Mouse (Mus musculus): ENCODE data around the gene Rab40b.
A peak's percentile ranks its signal among the peaks of the same experiment; 100 is the strongest.

Rab40b gene

DNA sequence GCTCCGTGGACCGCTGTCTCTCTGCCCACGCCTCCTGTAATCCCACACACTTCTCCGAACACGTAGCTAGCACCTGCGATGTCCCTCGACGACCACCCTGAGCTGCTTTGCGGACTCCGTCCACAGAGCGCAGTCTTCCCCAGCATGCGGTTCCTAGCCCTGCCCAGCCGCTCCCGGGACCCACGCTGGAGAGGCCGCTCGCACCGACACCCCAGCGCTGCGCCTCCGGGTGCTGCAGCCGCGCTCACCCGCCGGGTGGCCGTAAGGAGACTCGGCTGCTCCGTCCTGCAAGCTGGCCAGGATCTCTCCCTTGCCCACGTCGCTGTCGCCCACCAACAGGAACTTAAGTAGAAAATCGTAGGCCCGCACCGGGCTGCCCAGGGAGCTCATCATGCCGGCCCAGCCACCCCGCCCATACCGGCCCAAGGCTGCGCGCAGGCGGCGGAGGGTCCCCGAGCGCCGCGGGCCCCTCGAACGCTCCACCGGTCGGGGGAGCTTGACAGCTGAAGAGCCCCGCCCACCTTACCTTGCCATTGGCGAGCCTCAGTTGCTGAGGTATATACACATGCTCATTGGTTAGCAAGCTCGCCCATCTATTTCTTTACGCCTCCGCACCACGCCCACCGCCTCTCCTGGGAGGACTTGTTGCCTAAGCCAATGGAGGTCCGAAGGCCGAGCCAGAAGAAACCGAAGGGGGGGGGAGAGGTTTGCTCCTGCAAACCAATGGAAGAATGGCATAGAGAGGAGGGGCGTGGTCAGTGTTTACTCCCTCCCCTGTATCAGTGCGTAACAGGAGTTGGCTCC lies at the start of gene Rab40b:
Gene Rab40b, minus strand, starts transcription at position 502 of the 804 bp plus-strand sequence.
- DNase-seq (ENCODE audit: low spot score), result peak; percentile 98

DNA sequence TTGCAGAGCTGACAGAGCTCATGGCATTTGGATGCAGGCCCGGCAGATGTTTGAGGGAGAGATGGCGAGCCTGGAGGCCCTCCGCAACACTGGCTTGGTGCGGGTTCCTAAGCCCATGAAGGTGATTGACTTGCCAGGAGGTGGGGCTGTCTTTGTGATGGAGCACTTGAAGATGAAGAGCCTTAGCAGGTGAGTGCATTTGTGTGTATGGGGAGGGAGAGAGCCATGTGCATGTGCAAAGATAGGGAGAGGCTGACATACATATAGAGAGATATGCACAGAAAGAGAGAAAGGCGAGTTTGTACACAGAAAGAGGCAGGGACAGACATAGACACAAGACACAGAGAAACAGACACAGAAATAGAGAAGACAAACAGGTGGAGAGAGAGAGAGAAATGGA lies 49.2 kb upstream of the Rab40b start:
- no peak for DNase-seq (ENCODE audit: low spot score)

DNA sequence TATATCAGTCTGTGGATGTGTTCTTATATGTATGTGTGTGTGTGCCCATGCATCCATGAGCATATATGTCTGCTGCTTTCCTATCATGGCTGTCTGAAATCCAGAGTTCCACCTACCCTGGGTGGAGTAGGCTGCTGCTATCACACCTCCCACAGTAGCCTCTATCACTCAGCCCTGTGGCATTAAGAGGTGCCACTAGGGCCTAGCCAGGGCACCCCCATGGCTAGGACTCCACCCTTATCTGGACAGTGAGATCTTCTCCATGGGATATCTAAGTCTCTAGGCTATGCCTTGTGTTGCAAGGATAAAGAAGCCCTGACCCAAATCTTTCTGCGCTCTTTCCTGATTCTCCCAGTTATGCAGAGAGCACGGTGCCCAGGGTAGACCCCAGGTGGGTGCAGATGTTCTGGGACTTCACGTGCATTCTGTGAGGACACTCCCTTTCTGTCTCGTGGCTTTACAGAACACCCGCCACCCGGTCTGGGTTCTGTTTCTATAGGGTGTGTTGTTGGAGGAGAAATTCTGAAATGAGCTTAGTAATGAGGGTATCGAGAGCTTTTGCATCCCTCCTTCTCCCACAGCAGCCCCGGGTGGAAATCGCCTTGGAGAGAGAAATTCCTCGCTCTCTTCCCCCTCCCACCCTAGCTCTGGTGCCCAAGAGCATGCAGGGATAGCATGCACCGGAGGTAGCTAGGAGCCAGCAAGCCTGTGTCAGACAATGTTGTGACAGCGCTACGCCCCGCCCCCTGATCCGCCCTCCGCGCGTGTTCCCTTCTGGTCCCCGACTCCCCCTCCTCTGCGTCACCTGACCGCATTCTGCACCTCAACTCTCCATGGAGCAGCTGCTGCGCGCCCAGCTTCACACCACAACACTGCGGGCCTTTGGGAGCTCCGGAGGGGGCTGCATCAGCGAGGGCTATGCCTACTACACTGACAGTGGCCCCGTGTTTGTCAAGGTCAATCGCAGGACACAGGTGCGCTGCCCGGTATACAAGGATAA lies 46.4 kb upstream of the Rab40b start, which contains the start of gene Fn3k:
Gene Fn3k, plus strand, starts transcription at position 758 of the 1,000 bp plus-strand sequence.
- peak; percentile 84 for DNase-seq (ENCODE audit: low spot score)

DNA sequence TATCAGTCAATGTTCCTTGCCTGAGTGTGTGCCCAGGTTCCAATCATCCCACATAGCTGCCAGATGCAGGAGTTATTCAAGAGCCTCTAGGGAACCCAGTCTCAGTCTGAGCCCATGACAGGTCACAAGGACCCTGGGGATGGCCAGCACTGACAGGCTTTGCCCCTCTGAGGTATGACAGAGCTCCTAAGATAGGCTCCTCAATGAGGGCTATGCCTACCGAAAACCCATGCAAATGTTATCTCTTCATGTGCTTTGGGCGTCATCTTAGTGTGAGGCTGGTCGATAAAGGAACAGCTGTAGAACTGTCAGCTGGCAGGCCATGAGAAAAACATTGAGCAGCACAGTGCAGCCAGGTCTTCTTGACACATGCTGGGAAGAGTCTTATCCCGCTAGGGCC lies 45.3 kb upstream of the Rab40b start:
- DNase-seq (ENCODE audit: low spot score), result no peak

DNA sequence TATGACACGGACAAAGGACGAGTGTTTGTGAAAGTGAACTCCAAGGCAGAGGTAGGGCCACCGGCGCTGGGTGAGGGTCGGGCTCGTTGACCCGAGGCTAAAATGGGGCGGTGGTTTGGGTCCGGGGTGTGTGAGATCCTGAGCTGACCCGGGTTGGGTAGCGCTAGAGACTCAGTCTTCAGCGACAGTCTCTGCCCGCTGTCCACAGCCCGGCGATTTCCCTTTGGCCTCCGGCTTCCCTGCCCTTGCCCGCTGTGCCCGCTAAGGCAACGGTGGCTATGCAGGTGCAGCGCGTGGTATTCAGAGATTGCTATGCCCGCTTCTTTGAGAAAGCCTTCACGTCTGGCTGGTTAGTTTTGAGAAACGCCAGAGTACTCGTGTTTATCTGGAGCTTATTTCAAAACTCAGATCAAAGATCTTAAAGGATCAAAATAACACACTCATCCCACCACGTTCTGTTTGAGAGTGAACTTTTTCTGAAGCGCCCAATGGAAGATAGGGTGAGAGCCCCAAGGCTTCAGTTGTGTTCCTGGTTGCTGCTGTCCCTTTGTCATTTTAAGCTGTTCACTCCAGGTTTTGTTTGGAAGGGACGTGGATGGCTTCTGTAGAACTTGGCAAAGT lies 33.6 kb upstream of the Rab40b start:
- DNase-seq (ENCODE audit: low spot score), result no peak

DNA sequence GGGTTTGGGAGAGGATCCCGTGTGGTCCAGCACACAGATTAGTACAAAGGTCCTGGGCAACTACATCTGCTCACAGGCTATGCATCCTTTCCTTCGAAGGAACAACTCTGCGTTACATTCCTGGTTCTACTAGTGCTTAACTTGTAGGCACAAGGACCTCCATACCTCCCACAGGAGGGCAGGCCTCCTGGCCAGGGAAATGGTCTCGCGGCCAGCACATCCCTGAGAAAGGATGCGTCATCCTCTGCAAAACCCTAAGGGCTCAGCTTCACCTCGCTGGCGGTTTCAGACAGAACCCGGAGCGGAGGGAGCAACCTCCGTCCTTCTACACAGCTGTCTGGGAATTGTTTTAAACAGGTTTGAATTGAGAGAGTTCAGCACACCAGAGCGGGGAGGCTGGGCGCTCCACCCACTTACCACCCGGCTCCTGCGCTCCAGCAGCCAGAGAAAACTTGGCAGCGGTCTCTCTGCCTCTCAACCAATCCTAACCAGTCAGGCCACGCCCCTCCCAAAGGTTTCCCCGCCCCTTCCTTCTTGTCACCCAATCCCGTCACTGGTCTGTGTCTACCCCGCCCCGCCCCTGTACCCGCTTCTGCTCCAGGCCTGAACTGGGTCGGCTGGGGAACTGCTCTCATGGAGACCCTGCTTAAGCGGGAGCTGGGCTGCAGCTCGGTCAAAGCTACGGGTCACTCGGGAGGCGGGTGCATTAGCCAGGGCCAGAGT lies 32.9 kb upstream of the Rab40b start, which contains the start of gene Fn3krp:
Gene Fn3krp, plus strand, starts transcription at position 572 of the 723 bp plus-strand sequence.
- peak; percentile 100 for DNase-seq (ENCODE audit: low spot score)

DNA sequence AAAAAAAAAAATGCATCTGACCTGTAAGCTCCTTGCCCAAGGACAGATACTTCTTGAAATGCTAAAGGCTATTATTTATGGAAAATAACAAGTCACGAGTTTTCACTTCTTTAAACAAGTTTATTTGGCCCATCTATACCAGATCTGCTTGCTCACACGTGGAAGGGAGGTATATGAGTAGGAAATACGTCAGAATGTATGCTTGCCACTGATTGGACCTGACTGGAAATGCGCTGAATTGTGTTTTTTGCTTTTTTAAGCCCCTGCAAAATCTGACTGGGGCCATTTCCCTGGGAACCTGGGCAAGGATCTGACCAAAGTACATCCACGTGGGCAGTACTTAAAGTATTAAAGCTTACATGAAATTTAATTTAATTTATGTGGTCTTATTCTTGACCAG lies 32.3 kb upstream of the Rab40b start:
- DNase-seq (ENCODE audit: low spot score), result no peak

DNA sequence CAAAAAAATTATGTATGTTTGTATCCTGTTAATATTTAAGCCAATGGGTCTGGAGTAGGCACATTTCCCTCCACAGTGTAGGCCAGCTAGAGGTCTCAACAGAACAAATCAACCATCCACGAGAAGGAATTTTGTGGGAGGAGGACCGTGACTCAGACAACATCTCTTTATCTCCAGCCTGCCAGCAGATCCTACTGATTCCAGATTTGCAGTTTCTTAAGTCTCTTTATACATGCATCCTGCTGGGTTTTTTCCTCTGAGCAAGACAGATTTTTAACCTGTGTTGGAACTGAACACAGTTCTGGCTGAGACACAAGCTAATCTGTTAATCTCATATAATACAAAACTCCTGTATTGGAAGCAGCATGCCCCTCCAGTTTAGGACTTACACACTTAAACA lies 30.9 kb upstream of the Rab40b start:
- DNase-seq (ENCODE audit: low spot score), result no peak

DNA sequence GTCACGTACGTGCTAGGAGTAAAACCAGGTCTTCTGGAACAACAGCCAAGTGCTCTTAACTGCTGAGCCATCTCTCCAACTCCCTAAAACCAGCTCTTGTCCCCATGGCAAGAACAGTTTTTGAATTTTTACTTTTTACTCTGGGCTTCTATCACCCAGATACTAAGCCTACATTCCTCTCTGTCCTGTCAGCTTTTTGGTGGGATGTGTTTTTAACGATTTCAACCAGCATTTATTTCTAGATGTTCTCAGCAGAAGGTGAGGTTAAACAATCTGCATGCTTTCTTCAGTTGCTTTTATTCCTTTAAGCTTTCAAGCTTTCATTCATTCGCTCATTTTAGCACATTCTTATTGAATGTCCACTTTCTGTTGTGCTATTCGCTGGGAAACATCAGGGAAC lies 29.9 kb upstream of the Rab40b start:
- no peak for DNase-seq (ENCODE audit: low spot score)

DNA sequence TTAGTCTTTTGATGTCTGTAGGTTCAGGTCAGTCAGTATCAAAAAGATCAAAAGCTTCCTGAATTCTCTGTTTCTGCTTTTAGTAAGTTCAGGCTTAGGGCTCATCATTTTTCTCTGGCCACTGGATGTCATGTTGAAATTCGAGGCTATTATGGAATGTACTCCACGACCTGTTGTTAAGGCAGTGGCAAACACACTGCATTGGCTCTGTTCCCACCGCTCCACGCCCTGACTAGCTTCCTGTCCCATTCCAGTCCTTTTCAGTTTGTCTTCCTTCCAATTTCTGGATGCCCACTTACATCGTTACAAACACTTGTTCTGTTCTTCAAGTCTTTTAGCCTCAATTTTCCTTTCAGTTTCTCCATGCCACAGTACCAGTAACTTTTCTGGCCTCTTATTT lies 27.3 kb upstream of the Rab40b start:
- DNase-seq (ENCODE audit: low spot score), result no peak

DNA sequence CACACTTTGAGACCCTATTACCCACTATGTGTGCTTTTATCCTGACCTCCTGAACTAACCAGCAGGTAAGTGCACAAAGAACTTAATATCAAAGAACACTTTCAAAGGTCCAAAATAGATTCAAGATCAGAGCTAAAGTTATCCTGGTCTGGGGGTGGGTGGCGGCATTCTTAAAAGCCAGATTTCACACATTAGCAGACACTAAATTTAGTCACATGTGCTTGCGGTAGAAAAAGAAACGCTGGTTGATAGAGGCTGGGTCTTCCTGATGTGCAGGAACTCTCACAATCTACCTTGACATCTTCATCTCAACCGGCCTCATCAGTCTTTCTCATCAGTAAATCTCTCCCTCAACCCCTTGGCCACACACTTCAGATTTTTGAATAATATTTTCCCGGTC lies 26.7 kb upstream of the Rab40b start:
- DNase-seq (ENCODE audit: low spot score), result no peak

DNA sequence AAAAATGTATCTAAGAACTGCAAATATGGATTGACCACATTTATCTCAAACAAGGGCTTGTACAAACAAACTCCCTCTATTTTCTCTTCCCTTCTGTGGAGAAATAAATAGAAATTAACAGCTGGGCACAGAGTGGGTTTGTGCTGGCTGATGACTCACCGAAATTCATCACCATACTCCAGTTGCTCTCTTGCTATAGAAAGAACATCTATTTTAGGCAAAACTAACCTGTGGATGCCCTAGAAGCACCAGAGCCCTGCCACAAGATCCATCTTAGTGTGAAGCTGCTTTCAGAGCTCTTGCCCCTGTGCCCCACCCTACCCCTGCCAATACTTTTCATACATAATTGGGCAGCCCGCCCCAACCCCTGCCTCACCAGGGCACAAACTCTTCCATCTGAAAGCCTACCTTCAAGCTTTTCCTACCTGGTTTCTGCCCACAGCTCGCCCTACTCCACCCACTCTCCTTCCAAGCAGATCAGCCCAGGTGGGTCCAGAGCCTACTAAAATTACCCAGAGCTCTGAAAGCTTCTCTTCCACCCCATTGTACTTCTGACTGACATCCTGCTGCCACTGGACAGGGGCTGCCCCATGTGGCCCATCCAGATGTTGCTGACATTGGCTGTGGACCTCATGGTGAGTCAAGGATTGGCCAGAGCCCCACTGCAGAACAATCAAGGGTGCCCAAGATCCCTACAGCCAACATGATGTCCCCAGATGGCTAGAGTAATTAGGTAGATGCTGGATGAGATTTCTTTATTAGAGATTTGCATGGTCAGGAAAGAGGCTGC lies 19.5 kb upstream of the Rab40b start:
- no peak for DNase-seq (ENCODE audit: low spot score)

DNA sequence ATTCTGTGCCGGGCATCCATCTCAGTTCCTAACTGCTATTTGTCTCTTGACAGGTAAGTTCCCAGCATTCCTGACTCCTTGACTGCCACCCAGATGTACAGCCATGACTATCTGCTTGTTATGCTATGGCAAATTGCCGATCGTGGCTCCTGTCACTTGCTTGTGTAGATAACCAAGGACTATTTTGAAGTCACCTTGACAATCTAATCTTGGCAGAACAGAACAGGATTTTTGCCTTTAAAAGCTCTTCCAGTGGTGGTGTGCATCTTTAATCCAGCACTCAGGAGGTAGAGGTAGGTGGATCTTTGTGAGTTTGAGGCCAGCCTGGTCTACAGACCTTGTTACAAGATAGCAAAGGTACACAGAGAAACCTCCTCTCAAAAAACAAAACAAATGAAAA lies 4.4 kb upstream of the Rab40b start:
- DNase-seq (ENCODE audit: low spot score), result no peak

DNA sequence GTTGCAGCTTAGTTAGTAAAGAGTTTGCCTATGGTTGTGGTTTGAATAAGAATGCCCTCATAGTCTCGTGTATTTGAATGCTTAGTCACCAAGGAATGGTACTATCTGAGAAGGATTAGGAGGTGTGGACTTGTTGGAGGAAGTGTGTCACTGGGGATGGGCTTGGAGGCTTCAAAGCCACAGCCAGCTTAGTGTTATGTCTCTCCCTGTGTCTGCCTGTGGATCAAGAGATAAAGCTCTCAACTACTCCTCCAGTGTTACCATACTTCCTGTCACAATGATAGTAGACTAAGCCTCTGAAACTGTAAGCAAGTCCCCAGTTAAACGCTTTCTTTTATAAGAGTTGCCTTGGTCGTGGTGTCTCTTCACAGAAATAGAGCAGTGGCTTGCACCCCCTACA lies 2.7 kb upstream of the Rab40b start:
- no peak for DNase-seq (ENCODE audit: low spot score)

DNA sequence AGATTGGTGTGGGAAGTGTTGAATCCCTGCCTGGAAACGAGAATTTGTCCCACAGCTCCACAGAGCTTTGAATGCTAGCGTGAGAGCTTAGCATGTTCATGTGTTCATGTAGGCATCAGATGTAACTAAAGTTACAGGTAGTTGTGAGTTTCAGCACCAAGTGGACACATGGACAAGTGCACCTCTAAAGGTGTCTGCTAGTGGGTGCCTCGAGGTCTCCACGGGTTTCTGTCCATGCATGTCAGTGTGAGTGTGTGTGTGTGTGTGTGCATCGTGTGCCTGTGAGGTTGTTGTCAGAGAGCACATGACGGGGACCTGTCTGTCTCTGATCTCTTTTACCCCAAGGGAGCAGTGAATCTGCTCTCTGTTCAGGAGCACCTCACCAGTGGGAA lies 499 bp upstream of the Rab40b start:
- DNase-seq (ENCODE audit: low spot score), result no peak

DNA sequence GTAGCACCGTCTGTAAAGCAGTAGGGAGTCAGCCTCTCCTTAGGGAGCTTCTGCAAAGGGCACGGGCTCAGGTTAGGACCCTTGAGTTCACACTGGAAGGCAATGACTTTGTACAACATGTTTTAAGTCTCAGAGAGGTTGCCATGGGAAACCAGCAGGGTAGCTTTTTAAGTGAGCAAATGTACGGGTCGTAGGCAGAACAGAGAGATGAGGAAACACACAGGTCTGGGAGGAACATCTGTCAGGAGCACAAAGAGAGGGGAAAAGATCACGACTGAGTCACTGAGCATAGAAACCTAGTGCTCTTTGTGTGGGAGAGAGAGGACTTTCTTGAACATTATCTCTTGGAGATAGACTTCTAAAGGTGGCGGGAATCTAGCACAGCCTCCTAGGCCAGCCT lies 7.8 kb downstream of the Rab40b start:
- no peak for DNase-seq (ENCODE audit: low spot score)

DNA sequence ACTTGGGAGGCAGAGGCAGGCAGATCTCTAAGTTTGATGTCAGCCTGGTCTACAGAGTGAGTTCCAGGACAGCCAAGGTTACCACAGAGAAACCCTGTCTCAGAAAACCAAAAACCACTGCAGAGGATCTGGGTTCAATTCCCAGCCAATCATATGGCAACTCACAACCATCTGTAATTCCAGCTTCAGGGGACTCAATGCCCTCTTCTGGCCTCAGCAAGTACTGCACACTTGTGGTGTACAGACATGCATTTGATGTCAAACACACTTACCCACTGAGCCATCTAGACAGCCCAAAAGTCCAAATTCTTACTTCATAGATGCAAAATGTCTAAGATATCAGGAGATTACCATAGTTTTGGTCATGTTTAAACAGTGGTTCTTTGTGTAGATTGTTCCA lies 9.4 kb downstream of the Rab40b start:
- no peak for DNase-seq (ENCODE audit: low spot score)

DNA sequence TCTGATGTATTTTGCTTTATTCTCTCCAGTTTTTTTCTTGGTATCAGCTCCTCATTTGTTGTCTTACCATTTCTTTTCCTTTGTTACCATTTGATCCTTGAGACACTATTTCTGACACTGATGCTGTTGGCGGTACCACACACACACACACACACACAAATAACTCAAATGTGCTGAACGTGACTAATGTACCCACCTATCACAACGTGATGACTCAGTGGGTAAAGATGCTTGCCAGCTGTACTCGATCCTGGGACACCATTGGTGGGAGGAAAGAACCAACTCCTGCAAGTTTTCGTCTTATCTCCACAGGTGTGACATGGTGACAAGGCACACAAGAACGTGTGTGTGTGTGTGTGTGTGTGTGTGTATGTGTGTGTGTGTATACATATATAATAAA lies 14.7 kb downstream of the Rab40b start:
- DNase-seq (ENCODE audit: low spot score), result no peak

DNA sequence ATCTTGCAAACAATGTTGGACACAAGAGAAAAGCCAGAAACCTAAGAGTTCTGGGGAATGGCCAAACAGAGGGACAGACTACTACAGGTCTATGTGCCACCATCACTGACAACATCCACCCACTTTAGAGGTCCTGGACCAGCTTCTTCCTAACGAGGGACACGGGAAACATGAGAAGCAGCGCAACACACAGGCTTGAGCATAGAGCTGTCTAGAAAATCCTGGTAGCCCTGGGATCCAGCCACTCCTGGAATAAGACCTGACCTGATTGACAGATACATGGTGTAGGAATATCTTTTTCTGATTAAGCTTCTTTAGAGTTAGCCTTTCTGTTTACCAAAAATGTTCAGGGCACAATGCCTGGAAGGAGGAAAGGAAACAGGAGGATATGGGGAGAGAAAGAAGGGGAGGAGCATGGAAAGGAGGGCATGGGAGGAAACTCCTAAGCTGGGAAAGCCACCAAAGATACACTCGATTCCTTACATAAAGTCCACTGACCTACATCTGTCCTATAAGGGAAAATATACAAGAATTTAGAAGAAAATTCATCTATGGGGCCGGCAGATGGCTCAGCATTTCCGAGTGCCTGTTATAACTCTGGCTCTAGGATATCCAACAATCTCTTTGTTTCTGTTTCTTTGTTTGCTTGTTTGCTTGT lies 17.6 kb downstream of the Rab40b start:
- DNase-seq (ENCODE audit: low spot score), result no peak

DNA sequence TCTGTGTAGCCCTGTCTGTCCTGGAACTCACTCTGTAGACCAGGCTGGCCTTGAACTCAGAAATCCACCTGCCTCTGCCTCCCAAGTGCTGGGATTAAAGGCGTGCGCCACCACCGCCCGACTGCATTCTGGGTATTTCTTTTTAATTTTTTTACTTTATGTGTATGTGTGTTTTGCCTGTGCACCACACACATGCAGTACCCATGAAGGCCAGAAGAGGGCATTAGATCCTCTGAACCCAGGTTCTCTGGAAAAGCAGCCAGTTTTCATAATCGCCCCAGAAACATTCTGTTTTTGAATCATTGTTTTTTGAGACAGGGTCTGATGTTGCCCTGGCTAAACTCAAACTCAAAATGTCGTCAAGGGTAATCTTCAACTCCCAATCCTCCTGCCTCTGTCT lies 18.4 kb downstream of the Rab40b start:
- DNase-seq (ENCODE audit: low spot score), result peak; percentile 54

All from retina, embryonic 14.5 days (tissue).